Mouse (Mus musculus) E14TG2a.4 (cell line): ENCODE results near the gene Dip2c.

ENCODE experiments used
- CTCF ChIP-seq: conservative IDR thresholded peaks from 2 replicates; pipeline ENCODE4 v1.5.1; 2014; ENCODE audit warnings: low read length
- NANOG ChIP-seq: IDR thresholded peaks from 2 replicates; pipeline ENCODE4 v1.6.1; 2014; ENCODE audit warnings: borderline replicate concordance, low read length, mixed read lengths

- TF ChIP-seq CTCF (no peak), NANOG (no peak)
Observed at GRCm38 (mm10) chr13:9380740-9381410, 104.5 kb downstream of the Dip2c start.
